12 mouse cellular contexts compared by ENCODE assay signal in genomic region chr5:119668191-119668912, GRCm38 (mm10). TPM values are rescaled to one million over a fixed set of nuclear protein-coding genes. Genes with fewer than 3 reads are reported as not detected.
A peak's percentile ranks its signal among the peaks of the same experiment; 100 is the strongest.
DNase-seq lines count a peak whose midpoint lies in the region; ATAC-seq lines count a peak whose summit lies in the region.
"Had no signal": no experiment of that assay in that cellular context is flagged by ENCODE, and none has a peak within 500 bp of the region (broad histone marks: within the 10 kb centered on the region; RNA-seq: fewer than 3 reads in every experiment).

No protein-coding gene starts in this region.

- no peak for DNase-seq in heart, postnatal 4 days
- DNase-seq in lung, postnatal 10 days, result peak; percentile 64
- DNase-seq in lung, postnatal 25 days (ENCODE audit: low spot score), result no peak
- DNase-seq in right cerebral cortex, postnatal 14 days, result no peak
- DNase-seq: cerebellum, adult 9-11 months; forebrain, postnatal 0 days had no signal

- 9% methylated on average over 34 of the region's 34 CpGs for WGBS in heart, embryonic 12.5 days
- WGBS in intestine, embryonic 16.5 days, result 43% methylated on average over 34 of the region's 34 CpGs
- WGBS in stomach, embryonic 14.5 days, result 24% methylated on average over 34 of the region's 34 CpGs

- ATAC-seq in heart, embryonic 12.5 days (ENCODE audit: insufficient number of reproducible peaks, low FRiP score), result no peak
- ATAC-seq in intestine, embryonic 16.5 days, result no peak
- no peak for ATAC-seq in stomach, embryonic 14.5 days (ENCODE audit: insufficient number of reproducible peaks, insufficient read depth, low FRiP score, low read depth)
- ATAC-seq in erythroid progenitor cell, adult 5-6 weeks (replicated peaks; ENCODE audit: low FRiP score, poor library complexity, severe bottlenecking), result no peak
- ATAC-seq: forebrain, postnatal 0 days; hindbrain, postnatal 0 days; midbrain, embryonic 13.5 days had no signal

- H3K4me2 ChIP-seq in heart, embryonic 12.5 days, result peak overlapping the region; percentile 92
- peak overlapping the region; percentile 92; the same call in 1 of the 2 replicates for H3K4me2 ChIP-seq in intestine, embryonic 16.5 days (ENCODE audit: low read depth, low read length)
- peak overlapping the region; percentile 8; the same call in 1 of the 2 replicates for H3K4me2 ChIP-seq in stomach, embryonic 14.5 days (replicated peaks; ENCODE audit: low read depth, low read length)
- H3K4me2 ChIP-seq: midbrain, embryonic 13.5 days had no signal

- peaks cover 72% of the 10 kb centered on the region for H3K27me3 ChIP-seq in heart, embryonic 12.5 days (replicated peaks)
- H3K27me3 ChIP-seq in intestine, embryonic 16.5 days (replicated peaks; ENCODE audit: control insufficient read depth, insufficient read depth, low read length), result peaks cover 28% of the 10 kb centered on the region
- peaks cover 33% of the 10 kb centered on the region for H3K27me3 ChIP-seq in stomach, embryonic 14.5 days (ENCODE audit: control insufficient read depth, insufficient read depth, low read length)

- peak overlapping the region; percentile 58; the same call in 1 of the 2 replicates for H3K4me3 ChIP-seq in heart, embryonic 12.5 days
- H3K4me3 ChIP-seq in intestine, embryonic 16.5 days (ENCODE audit: low read length), result no peak overlapping the region; the same call in 1 of the 2 replicates
- H3K4me3 ChIP-seq in stomach, embryonic 14.5 days (ENCODE audit: low read depth, low read length), result peak overlapping the region; percentile 7; the same call in 1 of the 2 replicates
- H3K4me3 ChIP-seq: midbrain, embryonic 13.5 days had no signal

- H3K27ac ChIP-seq in heart, embryonic 12.5 days (ENCODE audit: poor library complexity, severe bottlenecking), result 0 out of 2 replicates have a peak overlapping the region, but pooled peaks have one; percentile 12
- H3K27ac ChIP-seq in intestine, embryonic 16.5 days (ENCODE audit: low read length), result no peak overlapping the region
- H3K27ac ChIP-seq in stomach, embryonic 14.5 days (ENCODE audit: low read length), result no peak overlapping the region
- H3K27ac ChIP-seq: hindbrain, postnatal 0 days; midbrain, embryonic 13.5 days had no signal

- no peaks in the 10 kb centered on the region for H3K9me3 ChIP-seq in heart, embryonic 12.5 days (replicated peaks)
- H3K9me3 ChIP-seq in intestine, embryonic 16.5 days (ENCODE audit: control insufficient read depth, low read length), result no peaks in the 10 kb centered on the region
- H3K9me3 ChIP-seq in stomach, embryonic 14.5 days (ENCODE audit: control insufficient read depth, low read depth, low read length), result no peaks in the 10 kb centered on the region
- H3K9me3 ChIP-seq: midbrain, embryonic 13.5 days had no signal

- H3K4me1 ChIP-seq in heart, embryonic 12.5 days (replicated peaks), result peaks cover 34% of the 10 kb centered on the region
- H3K4me1 ChIP-seq in intestine, embryonic 16.5 days (ENCODE audit: control insufficient read depth, insufficient read depth, low read length), result peaks cover 26% of the 10 kb centered on the region
- H3K4me1 ChIP-seq in stomach, embryonic 14.5 days (ENCODE audit: control insufficient read depth, insufficient read depth, low read length), result peaks cover 21% of the 10 kb centered on the region; the same call in 1 of the 2 replicates

- H3K36me3 ChIP-seq in heart, embryonic 12.5 days, result no peaks in the 10 kb centered on the region
- H3K36me3 ChIP-seq in intestine, embryonic 16.5 days (ENCODE audit: control insufficient read depth, insufficient read depth, low read length), result no peaks in the 10 kb centered on the region
- no peaks in the 10 kb centered on the region for H3K36me3 ChIP-seq in stomach, embryonic 14.5 days (ENCODE audit: control insufficient read depth, insufficient read depth, low read length)
- H3K36me3 ChIP-seq: midbrain, embryonic 13.5 days had no signal

- no peak overlapping the region for H3K9ac ChIP-seq in heart, embryonic 12.5 days
- peak overlapping the region; percentile 92; the same call in 1 of the 2 replicates for H3K9ac ChIP-seq in intestine, embryonic 16.5 days (ENCODE audit: low read depth, low read length)
- H3K9ac ChIP-seq in stomach, embryonic 14.5 days (replicated peaks; ENCODE audit: low read depth, low read length), result no peak overlapping the region
- H3K9ac ChIP-seq: forebrain, postnatal 0 days; midbrain, embryonic 13.5 days had no signal

RNA-seq across cellular contexts. Expression of gene Tbx3, which starts 2.1 kb away (rescaled TPM):
- 18.8 and 21.0 TPM in 2 replicates for polyA plus RNA-seq in heart, embryonic 12.5 days (2016; fragmentation: Nextera tagmentation; extraction: Ambion mirVana)
- total RNA-seq in heart, postnatal 4 days (2021), result 10 to 100 TPM; 14.4 to 15.8 TPM
- 37.5 and 44.6 TPM in 2 replicates for polyA plus RNA-seq in intestine, embryonic 16.5 days (2015; fragmentation: Nextera tagmentation; extraction: Ambion mirVana)
- polyA plus RNA-seq in stomach, embryonic 14.5 days (2014; fragmentation: Nextera tagmentation; extraction: Ambion mirVana), result 20.4 and 20.6 TPM in 2 replicates
- not detected in 2 replicates for total RNA-seq in erythroid progenitor cell, adult 5-6 weeks (2015; ENCODE audit: low replicate concordance)
- not detected in 2 replicates for total RNA-seq in erythroid progenitor cell, adult 5-6 weeks (2017; ENCODE audit: low replicate concordance)

Comparison
In these comparisons a context has a peak if more than half of its experiments do, and no peak if none do; other contexts are left out.
1. H3K4me2 ChIP-seq: peak in every context shown above with its lines; median percentile 92 in heart, embryonic 12.5 days; 92 in intestine, embryonic 16.5 days; 8 in stomach, embryonic 14.5 days.